Mouse (Mus musculus) embryonic fibroblast, embryonic 13.5 days (primary cell): ENCODE results near the gene Ghdc.

ENCODE experiments used
- CTCF ChIP-seq: IDR thresholded peaks from 2 replicates; pipeline ENCODE4 v1.5.1; 2011; ENCODE audit warnings: mild to moderate bottlenecking, control low read depth, low read length, moderate library complexity, borderline replicate concordance; ENCODE audit not compliant: insufficient read depth
- POLR2A ChIP-seq: IDR thresholded peaks from 2 replicates; pipeline ENCODE4 v1.6.1; 2011; ENCODE audit warnings: low read depth, mild to moderate bottlenecking, control low read depth, low read length, moderate library complexity

DNA sequence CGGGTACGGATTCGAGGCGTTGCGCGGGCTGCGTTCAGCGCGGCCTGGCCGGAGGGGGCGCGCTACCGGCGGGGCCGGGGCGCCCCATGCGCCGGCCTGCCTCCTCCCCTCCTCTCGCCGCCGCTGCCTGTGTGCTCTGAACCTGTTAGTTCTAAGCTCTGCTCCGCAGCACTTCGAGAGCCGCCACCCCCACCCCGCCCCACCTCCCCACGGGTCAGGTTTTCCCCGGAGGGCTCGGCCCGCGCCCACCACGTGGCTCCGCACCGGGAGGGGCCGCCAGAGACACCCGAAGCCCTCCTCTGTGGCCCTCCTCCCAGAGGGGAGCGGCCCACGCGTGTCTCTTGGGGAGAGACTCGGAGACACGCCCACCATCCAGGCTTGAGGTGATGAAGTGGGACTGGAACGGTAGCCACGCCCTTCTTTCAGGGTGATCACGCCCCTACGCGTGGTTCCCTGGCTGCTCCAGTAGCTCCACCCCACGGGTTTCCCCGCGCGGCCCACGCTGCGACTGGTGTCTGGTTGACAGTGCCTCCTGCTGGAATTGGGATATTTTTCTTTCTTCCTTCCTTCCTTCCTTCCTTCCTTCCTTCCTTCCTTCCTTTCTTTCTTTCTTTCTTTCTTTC lies 11.0 kb downstream of the Ghdc start, which contains the start of gene Kcnh4:
- no peak for TF ChIP-seq POLR2A
- TF ChIP-seq CTCF: no peak
